Mouse (Mus musculus): Measurements from ENCODE around the gene Fbxl2.

DNA sequence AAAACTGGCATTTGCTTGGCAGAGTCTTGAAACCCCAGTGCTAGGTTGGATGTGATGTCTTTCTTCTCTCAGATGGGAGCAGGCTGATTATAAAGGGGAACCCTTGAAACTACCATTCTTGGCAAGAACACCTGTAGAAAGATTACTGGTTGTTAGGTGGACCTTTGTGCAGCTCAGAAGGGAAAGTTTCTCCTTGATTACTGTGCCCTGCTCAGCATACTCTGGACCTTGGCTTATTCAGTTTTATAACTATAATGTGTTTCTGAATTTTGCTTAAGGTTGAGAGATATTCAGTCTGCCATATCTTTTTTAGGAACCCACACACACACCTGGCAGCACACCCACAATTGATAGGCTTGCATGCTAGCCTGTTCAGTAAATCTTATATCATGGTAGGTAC lies 82.3 kb downstream of the Fbxl2 start:
- TF ChIP-seq SRF (IDR thresholded peaks at IDR 0.05; ENCODE audit: control insufficient read depth, insufficient read length, low read depth), result no peak
- no peak for TF ChIP-seq POLR2AphosphoS2 (IDR thresholded peaks at IDR 0.05; ENCODE audit: insufficient read length, low read depth)
- no peak for TF ChIP-seq USF1 (IDR thresholded peaks at IDR 0.05; ENCODE audit: low read depth)
- TF ChIP-seq POLR2A (IDR thresholded peaks at IDR 0.05; ENCODE audit: insufficient read length, low read depth), result no peak
- no peak for TF ChIP-seq MAX (IDR thresholded peaks at IDR 0.05; ENCODE audit: low read depth)
- TF ChIP-seq REST (IDR thresholded peaks at IDR 0.05; ENCODE audit: insufficient read depth, insufficient read length), result no peak
- TF ChIP-seq MYOG (IDR thresholded peaks at IDR 0.05; ENCODE audit: control insufficient read depth in 1 of 3, insufficient read depth in 1 of 3, insufficient read length in 2 of 3, low read depth in 2 of 3), result no peak
- no peak for TF ChIP-seq CEBPB (IDR thresholded peaks at IDR 0.05; ENCODE audit: insufficient read depth, poor library complexity, severe bottlenecking)
- TF ChIP-seq TCF12 (IDR thresholded peaks at IDR 0.05; ENCODE audit: insufficient read depth, poor library complexity, severe bottlenecking), result no peak
- TF ChIP-seq E2F4 (IDR thresholded peaks at IDR 0.05; ENCODE audit: insufficient read depth), result no peak
- no peak for TF ChIP-seq MYOD1 (IDR thresholded peaks at IDR 0.05; ENCODE audit: control insufficient read depth in 1 of 3, insufficient read length in 2 of 3, low read depth in 2 of 3)

Measured in myocyte (in vitro differentiated cells).